Mouse (Mus musculus): ENCODE results near the gene Abcc9. TPM values are rescaled to one million over a fixed set of nuclear protein-coding genes. Genes with fewer than 3 reads are reported as not detected.

Gene Abcc9
- total RNA-seq, 2 experiments from 2014 or later = 19.5 to 20.5 TPM

DNA sequence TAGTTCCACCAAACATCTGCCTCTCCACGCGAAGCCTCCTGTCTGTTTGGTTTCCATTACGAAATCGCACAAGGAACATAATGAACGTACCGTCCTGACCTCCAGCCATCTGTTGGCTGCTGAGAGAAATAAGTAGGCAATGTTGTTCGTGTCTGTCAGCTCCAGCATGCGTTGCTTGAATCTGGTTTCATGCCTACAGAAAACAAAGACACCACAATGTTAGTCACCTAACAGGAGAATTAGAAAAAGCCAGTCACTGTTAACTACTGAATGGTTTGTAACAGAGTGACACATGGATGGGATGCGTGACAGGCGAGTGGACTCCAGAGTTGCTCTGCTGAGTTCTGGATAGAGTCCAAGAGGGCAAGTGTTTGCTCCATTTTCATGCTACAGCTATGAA lies 87.8 kb downstream of the Abcc9 start:
- DNase-seq = peak in 1 of 2 experiments; percentile 8

DNA sequence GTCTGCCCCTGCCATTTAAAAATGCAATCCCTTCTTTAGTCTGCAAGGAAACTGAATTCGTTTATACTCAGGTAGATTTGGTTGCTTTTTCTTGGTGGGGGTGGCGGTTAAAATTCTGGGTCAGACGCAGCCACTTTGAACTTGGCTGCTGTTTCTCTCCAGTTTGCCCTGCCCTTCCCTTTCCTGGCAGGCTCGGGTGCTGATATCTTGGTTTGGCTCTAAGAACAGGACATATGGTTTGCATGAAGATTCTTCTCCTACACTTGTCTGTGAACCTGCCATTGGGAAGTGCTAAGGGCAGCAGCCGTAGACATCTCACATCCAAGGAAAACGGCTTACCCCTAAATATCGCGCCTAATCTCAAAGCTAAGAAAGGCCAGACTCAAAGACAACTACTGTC lies 89.7 kb downstream of the Abcc9 start:
- no peak for DNase-seq

DNA sequence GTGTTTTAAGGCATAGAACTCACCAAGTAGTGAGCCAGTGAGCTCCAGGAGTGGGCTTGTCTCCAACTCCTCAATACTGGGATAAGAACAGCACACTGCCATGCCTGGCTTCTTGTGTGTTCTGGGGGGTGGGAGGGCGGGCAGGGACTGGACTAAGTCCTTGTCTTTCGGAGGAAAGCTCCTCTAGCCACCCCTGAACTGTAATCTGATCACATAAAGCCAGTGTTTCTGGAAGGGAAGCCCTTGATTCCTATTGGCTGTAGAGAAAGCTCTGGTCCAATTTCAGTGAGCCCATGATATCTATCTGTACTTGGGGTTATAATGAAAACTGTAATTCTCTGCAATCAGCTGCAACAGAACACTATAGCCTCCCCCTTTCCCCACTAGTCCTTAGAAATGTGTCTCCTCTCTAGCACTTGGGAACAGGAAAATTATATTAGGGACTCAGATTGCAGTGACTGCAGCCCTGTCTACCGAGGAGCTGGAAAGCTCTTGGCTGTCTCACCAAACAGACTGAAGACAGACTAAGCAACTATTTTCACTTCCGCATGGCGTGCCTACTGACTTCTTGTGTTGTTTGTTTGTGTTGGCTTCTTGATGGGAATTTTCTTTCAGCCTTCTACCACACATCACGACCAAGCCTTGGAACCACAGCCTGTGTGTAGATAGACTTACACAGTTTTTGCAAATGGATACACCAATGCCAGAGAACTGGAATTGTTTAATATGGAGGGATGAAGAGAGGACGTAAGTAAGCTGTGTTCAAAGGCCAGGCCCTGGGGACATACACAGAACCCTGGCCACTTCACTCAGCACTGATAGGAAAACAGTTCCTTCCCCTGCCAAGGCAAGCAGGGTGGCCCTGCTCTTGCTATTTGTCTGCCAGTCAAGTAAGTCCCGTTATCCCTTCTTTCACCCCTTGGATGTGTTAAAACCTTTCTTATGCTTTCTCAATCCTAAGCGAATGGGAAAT lies 92.4 kb downstream of the Abcc9 start:
- no peak for DNase-seq

DNA sequence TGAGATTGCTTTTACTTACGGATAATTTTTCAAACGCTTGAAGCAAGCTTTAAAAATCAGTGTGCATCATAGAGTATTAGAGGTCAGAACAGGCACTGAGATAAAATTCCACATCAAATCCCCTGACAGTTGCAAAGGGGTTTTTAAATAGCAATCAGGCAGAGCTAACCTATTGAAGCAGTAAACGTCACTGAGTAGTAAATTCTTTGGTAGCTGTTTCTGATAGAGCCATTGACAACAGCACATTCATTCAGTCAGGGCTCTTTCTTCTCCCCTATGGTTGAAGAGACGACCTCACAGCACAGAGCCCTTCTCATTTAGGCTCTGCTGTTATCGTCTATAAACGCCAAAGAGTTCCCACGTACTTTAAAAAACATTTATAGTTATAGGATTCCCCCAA lies 95.0 kb downstream of the Abcc9 start:
- no peak for DNase-seq

DNA sequence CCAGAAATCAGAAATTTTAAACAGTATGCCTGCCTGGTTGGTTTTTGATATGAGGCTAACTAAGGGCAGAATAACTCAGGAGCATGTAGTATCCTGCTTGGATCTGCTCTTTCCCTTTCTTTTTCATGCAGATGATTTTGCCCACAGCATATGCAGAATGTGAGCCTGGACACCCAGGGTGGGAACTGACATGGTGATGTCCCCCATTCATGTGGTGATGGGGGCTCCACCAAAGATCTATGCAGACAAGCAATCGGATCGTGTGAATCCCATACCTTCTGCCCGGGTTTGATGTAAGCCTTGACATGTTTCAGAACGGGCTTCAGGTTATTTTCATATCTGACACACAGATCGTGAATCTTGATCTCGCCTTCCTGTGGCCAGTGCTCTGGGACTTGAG lies 99.3 kb downstream of the Abcc9 start:
- DNase-seq = no peak

DNA sequence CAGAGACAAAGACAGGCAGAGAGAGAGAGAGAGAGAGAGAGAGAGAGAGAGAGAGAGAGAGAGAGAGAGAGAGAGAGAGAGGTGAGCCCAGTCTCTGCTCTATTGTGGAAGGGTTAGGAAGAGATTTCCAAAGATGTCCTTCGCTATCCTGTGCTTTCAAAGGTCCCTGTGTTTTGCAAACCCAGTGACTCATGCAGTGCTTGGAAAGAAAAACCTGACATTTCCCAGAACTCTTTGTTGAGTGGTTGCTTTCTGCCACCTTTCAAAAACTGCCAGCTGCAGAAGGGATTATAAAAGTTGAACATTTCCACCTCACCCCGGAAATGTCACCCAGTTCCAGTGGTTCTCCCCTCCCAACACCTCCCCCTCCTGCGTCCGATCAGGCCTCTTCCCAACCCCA lies 123.3 kb downstream of the Abcc9 start:
- DNase-seq = peak; percentile 13 to 39

DNA sequence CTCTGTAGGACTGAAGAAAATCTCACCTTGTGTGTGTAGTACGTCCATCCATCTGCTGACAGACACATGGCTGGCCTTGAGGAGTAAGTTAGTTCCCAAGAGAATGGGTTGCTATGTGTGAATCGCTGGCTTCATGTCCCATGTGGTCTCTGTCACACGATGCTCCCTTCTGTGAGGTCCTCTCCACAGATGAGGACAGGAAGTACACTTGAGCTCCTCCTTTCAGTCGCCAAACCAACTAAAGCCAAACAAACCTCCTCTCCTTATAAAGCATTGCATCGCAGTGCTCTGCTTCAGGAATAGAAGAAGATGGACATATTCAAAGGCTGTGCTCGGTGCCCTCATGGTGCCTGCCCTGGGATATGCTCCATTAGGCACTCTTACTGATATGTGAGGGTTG lies 124.3 kb downstream of the Abcc9 start:
- DNase-seq = no peak

DNA sequence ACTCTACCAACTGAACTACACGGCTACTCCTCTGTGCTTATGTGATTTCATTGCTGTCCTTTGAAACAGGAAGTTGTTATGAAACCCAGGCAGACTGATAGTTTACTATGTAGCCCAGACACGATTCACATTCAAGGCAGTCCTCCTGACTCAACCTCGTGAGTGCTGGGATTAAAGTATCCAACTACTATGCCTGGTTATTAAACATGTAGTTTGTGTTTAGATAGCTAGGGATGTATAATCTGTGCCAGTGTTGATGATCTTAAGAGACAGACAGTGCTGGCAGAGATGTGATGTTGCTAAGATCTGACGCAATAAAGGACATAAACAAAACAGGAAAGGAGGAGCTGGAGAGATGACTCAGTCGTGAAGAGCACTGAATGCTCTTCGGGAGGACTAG lies 129.2 kb downstream of the Abcc9 start:
- no peak for DNase-seq

DNA sequence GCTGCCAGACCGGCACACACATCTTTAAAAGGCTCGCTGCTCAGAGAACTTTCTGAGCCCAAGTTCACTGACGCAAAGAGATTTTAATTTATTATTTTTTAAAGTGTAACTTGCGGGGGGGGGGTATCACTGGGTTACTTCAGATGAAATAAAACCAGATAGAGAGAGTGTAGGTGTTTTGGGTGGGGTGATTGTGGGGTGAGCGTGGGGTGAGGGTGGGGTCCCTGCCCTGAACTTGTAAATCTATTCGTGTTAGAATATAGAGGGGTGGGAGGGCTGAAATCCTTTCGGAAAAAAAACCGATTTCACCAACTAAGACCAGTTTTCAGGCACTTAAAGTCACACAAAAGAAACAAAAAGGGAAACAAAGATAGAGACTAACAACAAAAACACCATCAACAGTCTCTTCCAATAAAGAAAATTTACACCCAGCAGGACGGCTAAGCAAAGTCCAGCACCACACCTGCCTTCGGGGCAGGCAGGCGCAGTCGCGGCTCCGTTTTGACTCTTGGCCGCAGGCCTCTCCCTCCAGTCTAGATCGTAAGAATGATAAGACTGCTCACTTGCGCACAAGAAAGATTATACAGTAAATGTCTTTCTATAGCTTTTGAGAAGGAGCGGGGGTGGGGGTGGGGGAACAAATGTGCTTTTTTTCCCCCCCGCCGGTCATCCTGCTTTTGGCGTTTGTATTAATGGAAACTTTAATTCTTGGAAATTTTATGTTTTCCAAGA lies 130.3 kb downstream of the Abcc9 start:
- peak; percentile 19 to 43 for DNase-seq

DNA sequence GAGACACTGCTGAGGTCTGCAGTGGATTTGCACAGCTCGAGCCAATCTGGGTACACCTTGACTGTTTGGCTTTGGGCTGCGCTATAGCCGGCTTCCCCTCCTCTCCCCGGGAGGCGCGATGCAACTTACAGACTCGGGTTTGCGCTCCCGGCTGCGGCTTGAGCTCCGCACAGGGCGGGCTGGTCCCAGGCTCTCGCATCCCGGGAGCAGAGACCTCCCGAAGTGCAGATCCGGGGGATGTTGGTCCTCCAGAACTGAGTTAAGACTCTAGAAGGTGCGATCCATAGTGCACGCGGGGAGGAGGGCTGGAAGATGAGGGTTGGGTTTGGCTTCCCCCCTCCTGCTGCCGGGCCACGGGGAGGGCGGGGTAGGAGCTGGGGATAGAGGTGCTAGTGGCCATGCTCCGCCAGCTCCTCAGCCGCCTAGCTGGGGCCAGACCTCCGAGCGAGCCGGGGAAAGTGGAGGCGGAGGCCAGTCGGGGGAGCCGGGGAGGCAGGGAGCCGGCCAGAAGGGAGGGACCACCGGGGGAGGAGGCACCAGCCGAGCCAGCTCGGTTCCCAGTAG lies 131.0 kb downstream of the Abcc9 start, which contains the start of gene Kcnj8:
TSS of gene Kcnj8 (minus strand) at position 560 of the 564 bp plus-strand sequence.
- DNase-seq = peak; percentile 71 to 76

DNA sequence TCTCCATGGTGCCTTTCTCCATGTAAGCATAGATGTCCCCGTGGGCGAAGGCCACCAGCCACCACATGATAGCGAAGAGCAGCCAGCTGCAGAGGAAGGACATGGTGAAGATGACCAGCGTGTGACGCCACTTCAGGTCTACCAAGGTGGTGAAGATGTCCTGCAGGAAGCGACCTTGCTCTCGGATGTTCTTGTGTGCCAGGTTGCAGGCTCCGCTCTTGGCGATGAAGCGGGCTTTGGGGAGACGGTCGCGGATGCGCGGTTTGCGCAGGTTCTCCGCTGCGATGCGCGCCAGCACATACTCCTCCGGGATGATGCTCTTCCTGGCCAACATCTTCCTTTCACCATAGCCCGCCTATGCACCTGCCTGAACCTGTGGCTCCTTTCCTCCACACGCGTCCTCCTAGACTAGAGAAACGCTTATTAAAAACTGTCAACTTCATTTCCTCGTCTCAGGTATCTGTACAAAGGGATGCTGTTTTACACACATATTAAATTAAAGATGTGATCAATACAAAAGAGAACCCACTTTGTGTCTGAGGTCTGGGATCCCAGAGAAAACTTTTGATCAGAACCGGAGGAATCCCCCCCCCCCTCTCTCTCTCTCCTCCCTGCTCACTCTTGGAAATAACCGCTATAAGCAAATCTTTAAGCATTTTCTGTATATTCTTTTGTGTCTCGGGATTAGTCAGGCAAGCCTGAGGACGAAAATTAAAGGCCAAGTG lies 131.9 kb downstream of the Abcc9 start:
- no peak for DNase-seq

DNA sequence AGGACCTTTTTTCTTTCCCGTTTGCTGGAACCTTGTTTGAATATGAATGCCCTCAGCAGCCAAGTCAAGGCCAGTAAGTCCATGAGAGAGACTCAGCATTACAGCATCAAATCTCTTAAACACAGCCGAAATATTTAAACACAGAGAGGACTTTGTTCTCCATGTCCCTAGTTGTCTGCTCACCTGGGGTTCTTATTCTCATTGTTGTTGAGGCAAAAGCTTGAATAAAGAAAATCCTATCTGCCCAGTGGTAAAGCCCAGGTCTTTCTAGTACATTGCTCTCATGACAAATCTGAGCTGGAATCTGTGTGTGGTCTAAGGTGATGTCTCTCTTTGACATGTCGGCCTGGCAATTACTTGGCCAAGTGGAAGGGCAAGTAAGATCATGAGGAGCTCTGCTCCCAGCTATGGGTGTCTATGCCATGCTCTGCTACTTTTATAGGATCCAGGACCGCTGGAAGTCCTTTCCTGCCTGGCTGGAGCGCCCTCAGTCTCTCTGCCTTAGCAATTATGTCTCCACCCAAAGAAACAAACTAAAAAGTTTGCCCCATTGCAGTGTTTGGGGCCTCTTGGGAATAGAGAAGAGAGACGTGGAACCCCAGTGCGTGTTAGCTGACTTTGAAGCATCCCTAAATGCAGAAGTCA lies 133.3 kb downstream of the Abcc9 start:
- DNase-seq = no peak

DNA sequence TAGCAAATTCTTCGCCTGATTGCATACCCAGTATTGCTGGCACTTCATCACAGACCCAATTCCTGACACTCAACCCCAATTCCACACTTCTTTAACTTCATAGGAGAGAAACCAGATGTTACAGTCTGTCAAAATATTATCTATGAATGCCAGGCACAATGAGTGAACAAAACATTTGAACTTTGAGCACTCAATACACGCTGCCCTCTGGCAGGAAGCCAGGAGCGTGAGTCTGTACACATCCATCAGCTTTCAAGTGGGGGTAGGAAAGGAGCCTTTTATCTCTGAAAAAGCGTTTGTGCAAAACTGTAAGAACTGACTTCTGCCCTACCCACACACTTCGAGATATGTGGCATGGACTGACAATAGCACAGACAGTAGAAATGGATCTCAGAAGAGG lies 134.7 kb downstream of the Abcc9 start:
- DNase-seq = peak; percentile 81 to 83

DNA sequence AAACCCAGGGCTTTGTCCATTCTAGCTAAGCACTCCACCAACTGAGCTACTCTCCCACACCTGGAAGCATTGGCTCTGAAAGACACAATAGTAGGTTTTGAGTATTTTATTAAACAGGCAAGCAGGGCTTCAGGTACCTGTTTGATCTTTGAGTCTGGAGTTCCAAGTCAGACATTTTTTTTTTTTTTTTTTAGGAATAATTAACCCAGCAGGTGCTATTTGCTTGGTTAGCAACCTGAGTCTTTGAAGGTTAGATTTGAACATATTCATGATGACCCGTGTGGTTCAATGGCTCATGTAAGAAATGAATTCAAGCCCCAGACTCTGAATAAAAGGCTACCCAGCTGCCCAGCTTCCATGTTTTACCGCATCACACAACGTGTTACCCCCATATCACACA lies 137.4 kb downstream of the Abcc9 start:
- DNase-seq = no peak

DNA sequence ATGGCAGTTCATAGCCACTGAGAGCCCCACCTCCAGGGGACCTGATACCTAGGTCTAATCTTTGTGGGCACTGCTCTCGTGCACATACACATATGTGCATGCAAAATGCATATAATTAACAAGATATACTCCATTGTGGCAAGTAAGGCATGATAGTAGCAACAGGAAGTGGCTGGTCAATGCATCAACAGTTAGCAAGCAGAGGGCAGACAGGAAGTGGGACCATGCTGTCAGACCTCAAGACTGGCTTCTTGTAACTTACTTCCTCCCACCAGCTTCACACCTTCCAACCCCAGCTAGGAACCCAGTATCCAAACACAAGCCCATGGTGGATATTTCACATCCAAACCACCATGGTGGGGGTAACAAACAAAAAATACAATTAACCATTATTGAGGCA lies 141.0 kb downstream of the Abcc9 start:
- DNase-seq = no peak

DNA sequence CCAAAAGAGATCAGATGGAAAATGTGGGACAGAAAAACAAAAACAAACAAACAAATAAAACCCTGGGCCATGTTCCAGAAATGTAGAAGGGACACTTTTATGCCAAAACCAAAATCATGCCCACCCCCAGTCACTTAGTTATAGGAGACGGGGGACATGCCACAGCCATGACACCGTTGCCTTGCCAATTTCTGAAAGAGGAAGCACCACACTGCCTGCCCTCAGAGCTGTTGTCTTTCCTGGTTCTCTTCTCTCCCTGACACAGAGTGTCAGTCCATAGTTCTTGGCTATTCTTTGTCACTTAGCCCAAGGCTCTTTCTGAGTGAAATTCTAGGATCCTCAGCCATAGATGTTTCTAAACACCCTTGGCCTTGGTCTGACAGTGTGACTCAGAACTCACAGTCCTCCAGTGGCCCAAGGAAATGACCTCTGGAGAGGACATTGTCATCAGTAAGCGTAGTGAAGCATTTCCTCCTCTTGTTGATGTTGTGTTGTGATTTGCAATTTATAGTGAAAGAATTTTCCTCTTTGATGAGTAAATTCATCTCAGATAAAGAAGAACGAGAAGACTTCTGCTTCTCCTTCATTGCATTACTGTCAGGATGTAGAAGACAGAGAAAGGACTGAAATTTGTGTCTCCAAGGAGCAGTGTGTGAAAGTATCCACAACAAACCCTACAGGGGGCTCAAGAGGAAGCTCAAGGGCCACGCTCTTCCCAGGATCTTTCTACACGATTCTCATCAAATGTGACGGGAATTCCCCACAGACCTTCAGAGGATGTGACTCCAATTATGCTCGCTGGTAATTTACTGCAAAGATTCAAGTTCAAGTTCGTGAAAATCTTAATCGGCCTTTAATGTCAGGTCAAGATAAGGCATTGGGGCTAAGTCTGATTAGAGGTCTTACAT lies 143.1 kb downstream of the Abcc9 start:
- DNase-seq = peak in 1 of 2 experiments; percentile 33

DNA sequence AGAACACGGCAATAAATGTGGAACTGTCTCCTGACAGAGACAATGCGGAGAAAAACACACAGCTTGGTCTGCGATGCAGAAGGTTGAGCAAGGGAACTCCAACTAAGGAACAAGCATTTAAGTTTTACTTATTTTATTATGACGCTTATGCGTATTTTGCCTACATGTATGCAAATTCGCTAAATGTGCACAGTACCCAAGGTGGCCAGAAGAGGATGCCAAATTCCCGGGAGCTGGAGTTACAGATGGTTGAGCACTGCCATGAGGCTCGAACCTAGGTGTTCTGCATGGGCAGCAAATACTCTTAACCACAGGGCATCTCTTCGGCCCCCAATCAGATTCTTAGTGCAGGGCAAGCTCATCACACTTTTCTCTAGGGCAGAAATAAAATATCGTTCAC lies 144.0 kb downstream of the Abcc9 start:
- no peak for DNase-seq

DNA sequence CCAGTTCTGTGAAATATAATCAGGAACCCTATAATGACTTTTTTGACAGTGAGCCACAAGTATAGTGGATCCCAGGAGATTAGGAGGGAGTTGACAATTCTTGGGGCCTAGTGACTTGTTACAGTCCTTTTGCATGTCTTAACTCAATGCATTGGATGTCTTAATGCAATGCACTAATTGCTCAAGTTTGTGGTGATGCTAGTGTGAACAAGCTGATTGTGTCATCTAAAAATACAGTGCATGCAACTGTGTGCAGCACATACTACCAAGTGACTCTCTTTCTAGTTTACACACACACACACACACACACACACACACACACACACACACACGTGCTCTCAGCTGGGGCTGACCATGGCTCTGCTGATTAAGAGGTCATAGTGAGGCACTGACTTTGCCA lies 146.1 kb downstream of the Abcc9 start:
- DNase-seq = no peak

DNA sequence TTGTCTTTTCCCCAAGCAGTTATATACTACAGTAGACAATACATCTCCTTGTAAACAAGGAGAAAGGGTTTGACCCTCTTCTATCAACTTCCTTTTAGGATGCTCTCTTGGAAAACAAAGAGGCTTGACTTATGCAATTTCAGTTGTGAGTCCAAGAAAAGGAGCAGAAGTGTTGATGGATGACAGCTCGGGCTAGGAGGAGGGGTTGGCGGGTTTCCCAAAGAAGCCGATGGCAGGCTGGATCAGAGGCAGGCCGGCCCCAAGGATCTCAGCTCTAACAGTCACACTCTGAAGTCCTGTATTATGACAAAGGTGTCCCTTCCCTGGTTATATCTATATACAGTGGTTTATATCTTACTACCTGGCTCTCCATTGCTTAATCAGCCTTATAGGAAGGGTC lies 150.6 kb downstream of the Abcc9 start:
- DNase-seq = peak; percentile 38 to 44

DNA sequence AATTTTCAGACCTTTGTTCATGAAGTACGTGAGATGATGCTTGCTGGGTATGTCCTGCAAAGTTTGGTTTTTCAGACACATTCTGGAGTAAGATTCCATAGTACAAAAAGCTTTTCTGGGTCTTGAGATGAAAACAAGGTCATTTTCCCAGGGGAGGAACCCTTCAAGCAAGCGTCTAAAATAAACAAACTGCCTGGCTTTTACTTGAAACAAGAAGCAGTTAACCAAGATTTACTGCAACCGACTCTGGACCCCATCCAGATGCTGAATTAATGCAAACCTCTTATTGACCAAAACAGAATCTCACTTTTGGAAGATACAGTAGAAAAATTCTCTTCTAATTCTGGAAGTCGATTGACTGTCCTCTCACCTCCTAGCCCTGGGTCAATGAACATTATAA lies 151.2 kb downstream of the Abcc9 start:
- no peak for DNase-seq

DNA sequence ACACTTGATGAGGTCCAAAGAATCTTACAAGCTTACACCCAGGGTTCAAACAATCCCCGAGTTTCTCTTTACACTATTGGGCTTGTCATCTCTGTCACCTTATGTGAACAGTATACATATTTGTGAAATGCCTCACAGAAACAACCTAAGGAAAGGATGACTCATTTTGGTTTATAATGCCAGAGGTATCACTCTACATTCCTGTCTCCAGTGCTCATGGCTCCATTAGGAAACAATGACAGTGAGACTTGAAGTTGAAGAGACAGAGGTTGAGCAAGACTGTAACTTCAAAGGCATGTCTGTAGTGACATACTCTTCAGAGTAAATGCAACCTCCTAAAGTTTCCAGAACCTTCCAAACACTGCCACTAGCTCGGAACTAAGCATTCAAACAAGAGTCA lies 153.7 kb downstream of the Abcc9 start:
- no peak for DNase-seq

Data from adrenal gland, postnatal 36 days (tissue).